Mouse (Mus musculus) urinary bladder, postnatal 36 days (tissue): ENCODE measurements at regions not wholly inside any gene's neighbourhood (a gene's known extent, or its start where the extent isn't known, plus 50 kb on each side); places are given as distances from the start of the nearest gene placed in this dataset.

Experiments used
- DNase-seq, 2 experiments: peaks; one replicate each; pipeline ENCODE4 v3.0.0; 2022; ENCODE audit warnings: low spot score in 2 of 2, mixed read lengths in 1 of 2

DNA sequence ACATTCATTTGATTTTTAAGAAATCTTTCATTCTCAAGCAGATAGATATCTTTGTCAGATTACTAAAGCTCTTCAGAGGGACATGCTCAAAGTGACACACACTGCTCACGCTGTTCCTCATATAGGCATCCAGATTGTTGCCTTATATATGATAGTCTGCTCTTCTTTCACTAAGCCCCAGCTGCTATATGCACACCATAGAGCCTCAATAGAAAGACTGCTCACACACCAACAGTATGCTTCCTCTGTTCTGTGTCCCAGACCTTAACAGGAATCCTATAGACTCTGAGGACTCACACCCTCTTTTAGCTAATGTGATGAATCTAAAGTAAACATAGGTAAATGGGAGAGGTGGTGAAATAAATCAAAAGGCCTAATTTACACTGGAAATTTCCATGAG is 561.8 kb downstream of the Smarca1 start:
- no peak for DNase-seq

DNA sequence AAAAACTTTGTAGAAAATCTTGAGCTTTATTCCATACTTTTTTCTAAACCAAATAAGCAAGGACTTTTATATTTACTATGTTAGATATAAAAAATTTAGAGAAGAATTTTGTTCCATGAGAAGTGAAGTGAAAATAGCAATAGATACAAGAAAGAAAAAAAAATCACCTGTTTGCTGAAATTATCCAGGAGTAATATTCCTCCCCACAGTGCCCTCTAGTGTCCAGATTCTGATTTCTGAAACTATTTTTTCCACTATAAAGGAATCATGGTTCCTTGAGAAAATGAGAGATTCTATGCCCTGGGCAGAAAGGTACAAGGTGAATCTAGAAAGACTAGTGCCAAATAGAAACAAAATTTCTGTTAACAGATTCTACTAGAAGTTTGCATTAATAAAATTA is 564.0 kb downstream of the Smarca1 start:
- DNase-seq: no peak

DNA sequence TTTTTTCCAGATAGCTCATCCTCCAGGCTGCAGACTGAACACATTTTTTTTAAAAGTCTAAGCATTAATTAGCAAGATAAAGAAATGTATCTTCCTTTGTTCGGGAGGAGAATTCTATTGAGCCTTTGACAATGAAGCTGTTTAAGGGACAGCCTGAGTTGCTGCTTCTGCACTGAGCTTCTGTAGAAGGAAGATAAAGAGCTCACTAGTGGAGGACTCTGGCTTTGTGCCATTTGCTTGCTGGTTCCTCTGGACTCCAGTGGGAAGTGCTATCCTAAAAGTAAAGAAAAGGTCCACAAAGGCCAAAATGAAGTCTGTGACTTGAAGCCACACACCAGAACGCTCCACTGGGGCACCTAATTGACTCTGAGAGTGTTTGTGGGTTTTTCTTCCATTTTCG is 577.0 kb downstream of the Smarca1 start:
- no peak for DNase-seq

DNA sequence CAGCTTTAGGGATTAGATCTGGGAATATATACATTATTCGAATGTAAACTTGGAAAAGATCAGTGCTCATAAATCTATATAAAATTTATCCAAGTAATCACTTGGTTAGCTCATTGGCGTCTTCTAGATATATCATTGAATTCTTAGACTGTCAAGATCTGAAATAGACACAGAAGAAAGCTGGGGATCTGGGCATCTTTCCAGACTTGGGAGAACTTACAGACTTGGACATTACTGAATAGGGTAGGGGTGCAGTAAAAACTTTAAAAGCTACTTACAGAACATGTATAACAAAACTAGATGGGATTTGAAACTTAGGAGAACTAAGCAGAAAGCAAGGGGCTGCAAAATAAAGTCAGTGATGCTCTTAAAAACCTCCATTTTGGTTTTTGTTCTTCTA is 585.6 kb downstream of the Smarca1 start:
- no peak for DNase-seq

DNA sequence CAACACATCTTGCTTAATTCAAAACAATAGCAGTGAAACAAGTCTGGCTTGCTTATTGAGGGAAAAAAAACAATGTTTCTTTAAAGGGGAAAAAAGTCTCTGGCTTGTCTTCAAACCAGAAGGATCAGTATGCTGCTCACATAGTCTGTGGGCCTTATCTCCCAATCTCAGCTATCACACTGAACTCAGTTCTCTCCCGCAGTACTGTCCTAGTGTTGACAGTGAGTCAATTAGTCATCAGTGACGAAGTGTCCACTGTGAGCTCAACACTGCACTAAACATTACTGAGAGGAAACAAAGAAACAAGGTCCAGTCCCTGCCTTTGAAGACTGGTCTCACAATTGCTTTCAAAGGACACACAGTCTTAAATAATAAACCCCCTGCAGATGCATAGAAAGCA is 589.2 kb downstream of the Smarca1 start:
- DNase-seq: no peak

DNA sequence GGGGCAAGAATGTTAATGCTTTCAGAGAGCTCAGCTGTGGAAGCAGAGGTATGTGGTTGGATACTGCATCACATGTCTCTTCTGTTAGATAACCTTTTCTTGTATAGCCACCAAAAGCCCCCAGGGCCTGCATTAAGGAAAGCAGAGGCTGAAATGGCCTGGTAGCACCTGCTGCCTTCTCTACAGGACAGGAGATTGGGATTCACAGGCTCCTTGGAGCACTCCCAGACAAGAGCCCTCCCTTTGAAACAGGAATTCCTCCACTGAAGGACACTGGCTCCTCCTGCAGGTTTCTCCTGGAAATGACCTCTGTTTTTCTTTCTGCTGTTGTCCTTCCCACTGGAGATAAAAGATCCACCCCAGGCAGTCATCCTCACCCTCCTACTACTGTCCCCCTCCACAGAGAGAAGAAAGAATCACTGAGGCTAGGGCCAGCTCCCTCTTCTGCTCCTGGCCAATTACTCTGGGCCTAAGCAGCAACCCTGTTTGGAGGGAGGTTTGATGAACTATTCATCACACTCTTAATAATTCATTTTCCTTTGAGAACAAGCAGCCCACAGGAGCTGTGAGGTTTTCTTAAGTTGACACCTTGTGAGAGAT is 600.1 kb downstream of the Smarca1 start:
- peak in 1 of 2 experiments; percentile 1 for DNase-seq
